Comparison of ENCODE assay signal across 8 mouse cellular contexts in the genomic region with DNA sequence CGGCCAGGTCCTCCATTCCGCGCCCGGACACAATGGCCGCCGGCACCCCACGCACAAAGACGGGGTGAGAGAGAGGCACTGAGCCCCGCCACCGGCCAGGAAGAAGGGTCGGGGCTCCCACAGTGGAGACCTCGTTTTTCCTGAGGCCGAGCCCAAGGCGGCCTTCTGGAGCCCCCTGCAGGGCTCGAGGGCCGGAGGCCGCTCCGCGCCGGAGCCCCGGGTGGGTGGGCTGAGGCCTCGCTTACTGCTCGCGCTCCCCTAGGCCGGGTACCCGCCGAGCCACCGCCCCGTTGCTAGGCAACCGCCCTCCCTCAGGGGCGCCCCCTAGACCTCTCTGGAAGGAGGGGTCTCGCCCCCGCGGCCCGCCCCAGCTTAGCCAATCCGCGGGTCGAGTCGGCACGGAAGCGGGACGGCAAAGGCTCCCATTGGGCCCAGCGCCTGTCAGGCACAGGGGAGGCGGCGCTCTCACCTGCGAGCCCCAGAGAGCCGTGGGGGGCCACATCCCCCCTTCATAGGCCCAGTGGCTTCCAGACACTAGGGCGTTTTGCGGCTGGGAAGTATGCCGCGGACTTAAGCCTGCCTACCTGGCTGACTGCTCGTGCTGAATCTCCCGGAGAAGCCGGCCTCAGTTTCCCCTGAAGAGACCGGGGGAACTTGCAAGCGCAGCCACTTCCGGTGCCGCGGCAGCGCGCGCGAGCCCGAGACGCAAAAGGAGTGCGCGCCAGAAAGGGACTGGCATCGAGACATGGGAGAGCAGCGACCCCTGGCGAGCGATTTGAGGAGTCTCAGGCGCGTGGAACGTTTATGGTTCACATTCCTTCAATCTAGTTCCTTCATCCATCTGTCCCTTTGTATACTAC. TPM values are rescaled to one million over a fixed set of nuclear protein-coding genes. Genes with fewer than 3 reads are reported as not detected.
DNase-seq lines count a peak whose midpoint lies in the region; ATAC-seq lines count a peak whose summit lies in the region.

Gene Bcl2l1, minus strand, starts transcription at position 710 of the 860 bp plus-strand sequence.

- peak within 1 kb of the TSS; percentile 71 for H3K4me3 ChIP-seq in hindbrain, embryonic 11.5 days (ENCODE audit: low read depth, low read length)

- peak within 1 kb of the TSS; percentile 96 for H3K27ac ChIP-seq in hindbrain, embryonic 11.5 days (ENCODE audit: low read depth, low read length)

- no peaks in the 10 kb centered on the region for H3K27me3 ChIP-seq in hindbrain, embryonic 11.5 days (ENCODE audit: control insufficient read depth, insufficient read depth, low read length)

- WGBS in hindbrain, embryonic 11.5 days = under 1% methylated on average over 67 of the region's 74 CpGs

- peak within 1 kb of the TSS; percentile 69 for H3K4me2 ChIP-seq in hindbrain, embryonic 11.5 days (replicated peaks; ENCODE audit: low read depth, low read length)

- DNase-seq in MN1 (ENCODE audit: low spot score) = peak; percentile 98
- DNase-seq in cerebellum, adult 9-10 months = peak; percentile 98
- DNase-seq in frontal cortex, adult 2 months (ENCODE audit: extremely low spot score in 1 of 2, low spot score in 1 of 2) = peak; percentile 94 to 99
- DNase-seq in hindbrain, embryonic 11.5 days (ENCODE audit: low spot score) = peak; percentile 99
- peak; percentile 98 to 99 for DNase-seq in layer of hippocampus, postnatal 10 days (ENCODE audit: low spot score in 2 of 2)
- peak; percentile 99 for DNase-seq in lung, postnatal 10 days
- DNase-seq in ovary, postnatal 36 days (ENCODE audit: low spot score) = peak; percentile 99
- DNase-seq in thymus, postnatal 25 days = peak; percentile 100

- H3K9me3 ChIP-seq in hindbrain, embryonic 11.5 days (ENCODE audit: control insufficient read depth, low read length) = no peaks in the 10 kb centered on the region

- H3K9ac ChIP-seq in hindbrain, embryonic 11.5 days (ENCODE audit: low read depth, low read length) = peak within 1 kb of the TSS; percentile 96

- H3K36me3 ChIP-seq in hindbrain, embryonic 11.5 days (ENCODE audit: control insufficient read depth, insufficient read depth, low read length) = no peaks in the 10 kb centered on the region

- H3K4me1 ChIP-seq in hindbrain, embryonic 11.5 days (replicated peaks; ENCODE audit: control insufficient read depth, insufficient read depth, low read length) = peaks cover 7% of the 10 kb centered on the region

- ATAC-seq in hindbrain, embryonic 11.5 days (ENCODE audit: low FRiP score) = peak; percentile 97

RNA-seq across cellular contexts. Expression of gene Bcl2l1, which starts in this region (rescaled TPM):
- 91.7 and 91.8 TPM in 2 replicates for polyA plus RNA-seq in frontal cortex, adult 2 months (2012; rRNA removed)
- polyA plus RNA-seq in hindbrain, embryonic 11.5 days (2014; fragmentation: Nextera tagmentation; extraction: Ambion mirVana) = 129 and 134 TPM in 2 replicates
- total RNA-seq in layer of hippocampus, postnatal 10 days (2021) = 100 to 1,000 TPM; 109 to 117 TPM

Comparison
In these comparisons a context has a peak if more than half of its experiments do, and no peak if none do; other contexts are left out.
1. Peak in every context shown above with its lines: DNase-seq, ATAC-seq, H3K4me3 ChIP-seq and H3K27ac ChIP-seq.